Mouse (Mus musculus) layer of hippocampus, adult 6 months (tissue): ENCODE results near the gene Nfatc4. TPM values are rescaled to one million over a fixed set of nuclear protein-coding genes. Genes with fewer than 3 reads are reported as not detected.

ENCODE experiments used
- long read RNA-seq, 2 experiments: library from polyadenylated mRNA; unstranded; transcript quantifications; one replicate each; pipeline ENCODE4 v2.0.0; 2019 to 2020
- polyA plus RNA-seq: library from polyadenylated mRNA; unstranded; fragments of <200 nt; fragmentation: Nextera tagmentation; gene quantifications from 2 replicates; pipeline ENCODE4 v1.2.3, GENCODE M21; 2021

Gene Nfatc4
- polyA plus RNA-seq = 0.25 TPM in 1 of 2 replicates, not detected in the other
- long read RNA-seq, experiment 1 = 0 reads
- long read RNA-seq, experiment 2 = 0 reads

GRCm38 (mm10) chr14:55822991-55823762, at the start of gene Nfatc4:
Gene Nfatc4 (plus strand): TSS chr14:55823144.

GRCm38 (mm10) chr14:55783958-55784235, 39.0 kb upstream of the Nfatc4 start, which contains the start of gene Adcy4:
Gene Adcy4 (minus strand): TSS chr14:55784095.

DNA sequence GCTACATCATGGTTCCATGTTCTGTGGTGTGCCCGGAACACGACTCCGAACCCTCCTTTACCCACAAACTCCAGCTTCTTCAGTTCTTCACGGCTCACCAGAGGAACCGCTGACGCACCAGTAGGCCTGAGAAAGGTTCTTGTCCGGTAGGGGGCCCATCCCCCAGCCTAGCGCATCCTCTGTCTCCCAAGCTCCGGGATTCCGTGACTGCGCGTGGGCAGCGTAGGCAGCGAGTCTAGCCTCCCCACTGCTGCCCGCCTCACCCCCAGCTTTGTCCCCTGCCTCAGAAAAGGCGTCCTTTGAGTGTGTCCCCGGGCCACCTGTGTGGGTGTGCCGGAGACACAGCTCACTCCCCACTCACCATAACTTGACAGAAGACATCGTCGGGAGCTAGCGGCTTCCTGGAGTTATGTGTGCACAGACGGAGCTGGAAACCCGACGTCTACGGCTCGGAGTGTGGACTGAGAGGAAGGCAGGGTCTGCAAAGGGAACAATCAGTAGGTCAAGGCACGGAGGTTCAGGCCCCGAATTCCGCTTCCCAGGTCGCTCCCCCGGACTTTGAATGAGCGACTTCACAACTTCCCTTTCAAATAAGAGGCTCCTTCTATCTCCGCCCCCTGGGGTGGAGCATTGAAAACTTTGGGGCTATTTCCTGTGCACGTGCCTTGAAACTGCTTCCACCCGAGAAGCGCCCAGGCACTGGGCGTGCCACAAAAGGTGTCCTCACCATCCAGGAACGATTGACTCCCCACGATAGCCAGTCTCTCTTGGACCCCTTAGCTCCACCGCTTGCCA, 34.5 kb upstream of the Nfatc4 start, which contains the start of gene Ripk3:
TSS of gene Ripk3 (minus strand) at position 610 of the 795 bp plus-strand sequence.

GRCm38 (mm10) chr14:55853621-55854285, 30.8 kb downstream of the Nfatc4 start, which contains the start of gene Nynrin:
Gene Nynrin (plus strand): TSS chr14:55854010.

Other genes starting within 250 kb of the Nfatc4 start
- not detected in 2 replicates for gene Fitm1, start 247.5 kb upstream of the Nfatc4 start, polyA plus RNA-seq
- 54.2 and 58.9 TPM in 2 replicates for gene Psme1, start 245.0 kb upstream of the Nfatc4 start, polyA plus RNA-seq
- gene Emc9, start 237.8 kb upstream of the Nfatc4 start, polyA plus RNA-seq = 151 and 161 TPM in 2 replicates
- 115 TPM in 2 replicates for gene Psme2, start 232.0 kb upstream of the Nfatc4 start, polyA plus RNA-seq
- gene Rnf31, start 231.4 kb upstream of the Nfatc4 start, polyA plus RNA-seq = 6.5 and 11.3 TPM in 2 replicates
- 4.6 and 5.9 TPM in 2 replicates for gene Irf9, start 219.6 kb upstream of the Nfatc4 start, polyA plus RNA-seq
- 0.78 and 0.95 TPM in 2 replicates for gene Rec8, start 205.1 kb upstream of the Nfatc4 start, polyA plus RNA-seq
- gene Ipo4, start 187.2 kb upstream of the Nfatc4 start, polyA plus RNA-seq = 48.5 and 50.1 TPM in 2 replicates
- gene Gm49378, start 185.2 kb upstream of the Nfatc4 start, polyA plus RNA-seq = 0.14 and 0.48 TPM in 2 replicates
- 32.7 and 36.4 TPM in 2 replicates for gene Tm9sf1, start 179.3 kb upstream of the Nfatc4 start, polyA plus RNA-seq
- 0.11 and 0.29 TPM in 2 replicates for gene Tssk4, start 173.0 kb upstream of the Nfatc4 start, polyA plus RNA-seq
- 62.3 and 63.2 TPM in 2 replicates for gene Mdp1, start 162.6 kb upstream of the Nfatc4 start, polyA plus RNA-seq
- 24.9 and 27.8 TPM in 2 replicates for gene Gmpr2, start 151.2 kb upstream of the Nfatc4 start, polyA plus RNA-seq
- 665 and 692 TPM in 2 replicates for gene Nedd8, start 151.0 kb upstream of the Nfatc4 start, polyA plus RNA-seq
- 8.2 and 9.7 TPM in 2 replicates for gene Tinf2, start 141.3 kb upstream of the Nfatc4 start, polyA plus RNA-seq
- gene Tgm1, start 109.2 kb upstream of the Nfatc4 start, polyA plus RNA-seq = 0.08 TPM in 1 of 2 replicates, not detected in the other
- 31.9 and 38.2 TPM in 2 replicates for gene Rabggta, start 100.9 kb upstream of the Nfatc4 start, polyA plus RNA-seq
- gene Dhrs1, start 77.5 kb upstream of the Nfatc4 start, polyA plus RNA-seq = 123 and 128 TPM in 2 replicates
- 8.1 and 8.5 TPM in 2 replicates for gene Nop9, start 77.5 kb upstream of the Nfatc4 start, polyA plus RNA-seq
- gene Cideb, start 64.7 kb upstream of the Nfatc4 start, polyA plus RNA-seq = 3.9 and 5.8 TPM in 2 replicates
- gene Ltb4r2, start 61.7 kb upstream of the Nfatc4 start, polyA plus RNA-seq = 0.16 and 0.54 TPM in 2 replicates
- gene Ltb4r1, start 57.2 kb upstream of the Nfatc4 start, polyA plus RNA-seq = 0.26 TPM in 1 of 2 replicates, not detected in the other
- 1.4 TPM in 2 replicates for gene Adcy4, start 39.0 kb upstream of the Nfatc4 start, polyA plus RNA-seq
- 0.45 and 0.55 TPM in 2 replicates for gene Ripk3, start 34.3 kb upstream of the Nfatc4 start, polyA plus RNA-seq
- 0.49 and 0.88 TPM in 2 replicates for gene Nynrin, start 30.9 kb downstream of the Nfatc4 start, polyA plus RNA-seq
- 0.06 and 0.09 TPM in 2 replicates for gene Cbln3, start 61.2 kb downstream of the Nfatc4 start, polyA plus RNA-seq
- 2.3 and 2.4 TPM in 2 replicates for gene Khnyn, start 61.8 kb downstream of the Nfatc4 start, polyA plus RNA-seq
- gene Sdr39u1, start 77.1 kb downstream of the Nfatc4 start, polyA plus RNA-seq = 160 TPM in 2 replicates
- gene Cma1, start 121.5 kb downstream of the Nfatc4 start, polyA plus RNA-seq = 0.30 TPM in 1 of 2 replicates, not detected in the other
- not detected in 2 replicates for gene Cma2, start 127.8 kb downstream of the Nfatc4 start, polyA plus RNA-seq
- not detected in 2 replicates for gene Mcpt1, start 194.8 kb downstream of the Nfatc4 start, polyA plus RNA-seq
- gene Mcpt9, start 207.4 kb downstream of the Nfatc4 start, polyA plus RNA-seq = not detected in 2 replicates
- not detected in 2 replicates for gene Mcpt2, start 218.9 kb downstream of the Nfatc4 start, polyA plus RNA-seq
- not detected in 2 replicates for gene Mcpt4, start 239.2 kb downstream of the Nfatc4 start, polyA plus RNA-seq